Mouse (Mus musculus): ENCODE measurements around the gene Snx14. TPM values are rescaled to one million over a fixed set of nuclear protein-coding genes. Genes with fewer than 3 reads are reported as not detected.
"Not testable (repeated sequence)": the region's sequence is repeated elsewhere in the genome, so short reads cannot be mapped to it uniquely, and the experiment has no call there.

Snx14 gene
- 24.2 and 31.8 TPM in 2 replicates for polyA plus RNA-seq (2014; fragmentation: Nextera tagmentation; extraction: Ambion mirVana)

DNA sequence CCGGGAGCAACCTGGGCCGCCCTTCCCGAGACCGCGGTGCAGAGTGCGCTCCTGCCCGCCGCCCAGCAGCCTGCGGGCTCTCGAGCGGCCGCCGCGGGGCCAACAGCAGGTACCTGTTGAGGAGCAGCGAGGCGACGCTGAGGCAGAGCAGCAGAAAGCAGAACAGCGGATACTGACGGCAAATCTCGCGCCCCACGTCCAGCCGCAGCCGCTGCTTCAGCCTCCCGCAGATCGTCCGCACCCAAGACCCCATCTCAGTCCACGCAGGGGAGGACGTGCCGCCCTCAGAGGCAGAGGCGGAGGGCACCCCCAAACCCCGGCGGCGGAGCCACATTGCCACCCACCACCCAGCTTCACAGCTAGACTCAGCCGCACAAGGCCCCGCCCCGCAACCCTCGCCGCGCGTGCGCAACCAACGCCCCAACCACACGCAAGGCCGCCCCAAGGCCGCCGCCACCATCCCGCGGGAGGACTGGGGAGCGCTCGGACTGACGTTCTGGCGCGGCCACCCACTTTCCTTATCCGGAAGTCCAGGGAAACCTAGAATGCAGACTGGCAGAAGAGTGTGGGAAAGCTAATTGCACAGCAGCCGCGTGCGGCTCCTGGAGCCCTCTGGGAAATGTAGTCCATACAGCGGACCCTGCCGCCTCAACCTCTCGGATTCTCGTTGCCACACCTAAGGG is at the start of gene Snx14:
Gene Snx14, minus strand, starts transcription at position 404 of the 683 bp plus-strand sequence.
- ATAC-seq (ENCODE audit: low FRiP score, low TSS enrichment) (peak; percentile 98), DNase-seq (peak; percentile 97)
- Histone ChIP-seq H3K9me3 (ENCODE audit: control insufficient read depth, low read length) (no peaks in the 10 kb centered on the region), H3K27ac (replicated peaks; ENCODE audit: low read depth, low read length) (peak within 1 kb of the TSS; percentile 91), H3K4me2 (ENCODE audit: low read length) (peak within 1 kb of the TSS; percentile 82), H3K4me1 (ENCODE audit: control insufficient read depth, insufficient read depth, low read length) (peaks cover 6% of the 10 kb centered on the region), H3K4me3 (replicated peaks; ENCODE audit: low read depth, low read length) (peak within 1 kb of the TSS; percentile 73), H3K36me3 (ENCODE audit: control insufficient read depth, insufficient read depth, low read length) (no peaks in the 10 kb centered on the region), H3K27me3 (ENCODE audit: control insufficient read depth, insufficient read depth, low read length) (no peaks in the 10 kb centered on the region), H3K9ac (replicated peaks; ENCODE audit: low read length) (peak within 1 kb of the TSS; percentile 76)
- under 1% methylated on average over 62 of the region's 62 CpGs for WGBS

DNA sequence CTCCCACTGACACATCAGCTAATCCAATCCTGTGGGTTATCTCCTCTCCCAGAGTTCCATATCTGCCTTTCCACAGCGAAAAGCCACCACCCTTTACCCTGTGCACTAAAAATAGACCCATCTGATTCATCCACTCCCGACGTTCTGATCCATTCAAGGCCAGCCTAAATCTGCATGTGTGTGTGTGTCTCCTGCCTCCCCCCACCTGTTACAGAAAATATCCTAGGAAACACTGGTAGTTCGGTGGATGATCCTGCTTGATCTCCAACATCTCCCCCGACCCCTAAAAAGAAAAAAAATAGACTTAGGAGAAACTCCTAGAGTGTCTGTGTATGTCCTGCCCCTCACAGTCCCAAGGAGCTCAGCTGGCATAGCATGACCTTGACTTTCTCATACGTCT is 45.8 kb upstream of the Snx14 start:
- H3K27ac ChIP-seq (replicated peaks; ENCODE audit: low read depth, low read length), result no peak overlapping the region
- WGBS, result 46% methylated on average over 6 of the region's 6 CpGs
- no peak for ATAC-seq (ENCODE audit: low FRiP score, low TSS enrichment)
- DNase-seq, result no peak
- peaks cover 19% of the 10 kb centered on the region for H3K4me1 ChIP-seq (ENCODE audit: control insufficient read depth, insufficient read depth, low read length)
- no peak overlapping the region for H3K4me2 ChIP-seq (ENCODE audit: low read length)
- 0 out of 2 replicates have a peak overlapping the region, but pooled peaks have one; percentile 4 for H3K4me3 ChIP-seq (replicated peaks; ENCODE audit: low read depth, low read length)
- no peaks in the 10 kb centered on the region for H3K9me3 ChIP-seq (ENCODE audit: control insufficient read depth, low read length)
- no peaks in the 10 kb centered on the region for H3K36me3 ChIP-seq (ENCODE audit: control insufficient read depth, insufficient read depth, low read length)
- H3K9ac ChIP-seq (replicated peaks; ENCODE audit: low read length), result no peak overlapping the region
- no peaks in the 10 kb centered on the region for H3K27me3 ChIP-seq (ENCODE audit: control insufficient read depth, insufficient read depth, low read length)

DNA sequence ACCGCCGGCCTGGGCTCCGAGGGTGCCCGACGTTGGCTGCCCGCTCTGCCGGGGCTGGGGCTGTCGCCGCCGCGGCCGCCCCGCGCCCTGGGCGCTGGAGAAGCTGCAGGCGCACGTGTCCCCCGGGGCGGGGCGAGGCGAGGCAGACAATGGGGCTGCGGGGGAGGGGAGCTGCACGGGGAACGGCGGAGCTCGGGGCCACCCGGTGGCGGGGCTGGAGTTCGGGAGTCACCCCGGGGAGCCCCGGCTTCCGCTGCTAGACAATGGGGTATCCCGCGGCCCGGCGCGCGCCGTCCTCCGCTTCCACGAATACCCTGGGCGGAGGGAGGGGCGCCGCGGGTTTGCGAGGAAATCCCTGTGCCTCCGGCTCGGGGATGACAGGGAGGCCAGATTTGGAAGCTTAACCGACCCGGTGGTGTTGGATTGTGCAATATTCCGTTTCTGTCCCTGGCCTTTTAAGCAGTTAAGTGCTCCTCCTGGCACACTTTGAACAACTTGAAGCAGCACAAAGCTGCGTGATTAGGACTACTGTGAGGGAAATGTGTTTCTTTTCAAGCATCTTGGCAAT is 44.2 kb upstream of the Snx14 start:
- Histone ChIP-seq H3K9me3 (ENCODE audit: control insufficient read depth, low read length) (no peaks in the 10 kb centered on the region), H3K27me3 (ENCODE audit: control insufficient read depth, insufficient read depth, low read length) (no peaks in the 10 kb centered on the region), H3K36me3 (ENCODE audit: control insufficient read depth, insufficient read depth, low read length) (peaks cover 11% of the 10 kb centered on the region), H3K4me2 (ENCODE audit: low read length) (peak overlapping the region; percentile 69), H3K4me1 (ENCODE audit: control insufficient read depth, insufficient read depth, low read length) (peaks cover 19% of the 10 kb centered on the region), H3K9ac (replicated peaks; ENCODE audit: low read length) (peak overlapping the region; percentile 95), H3K4me3 (replicated peaks; ENCODE audit: low read depth, low read length) (peak overlapping the region; percentile 99), H3K27ac (replicated peaks; ENCODE audit: low read depth, low read length) (peak overlapping the region; percentile 100)
- DNase-seq (no peak), ATAC-seq (ENCODE audit: low FRiP score, low TSS enrichment) (no peak)
- under 1% methylated on average over 44 of the region's 52 CpGs for WGBS

DNA sequence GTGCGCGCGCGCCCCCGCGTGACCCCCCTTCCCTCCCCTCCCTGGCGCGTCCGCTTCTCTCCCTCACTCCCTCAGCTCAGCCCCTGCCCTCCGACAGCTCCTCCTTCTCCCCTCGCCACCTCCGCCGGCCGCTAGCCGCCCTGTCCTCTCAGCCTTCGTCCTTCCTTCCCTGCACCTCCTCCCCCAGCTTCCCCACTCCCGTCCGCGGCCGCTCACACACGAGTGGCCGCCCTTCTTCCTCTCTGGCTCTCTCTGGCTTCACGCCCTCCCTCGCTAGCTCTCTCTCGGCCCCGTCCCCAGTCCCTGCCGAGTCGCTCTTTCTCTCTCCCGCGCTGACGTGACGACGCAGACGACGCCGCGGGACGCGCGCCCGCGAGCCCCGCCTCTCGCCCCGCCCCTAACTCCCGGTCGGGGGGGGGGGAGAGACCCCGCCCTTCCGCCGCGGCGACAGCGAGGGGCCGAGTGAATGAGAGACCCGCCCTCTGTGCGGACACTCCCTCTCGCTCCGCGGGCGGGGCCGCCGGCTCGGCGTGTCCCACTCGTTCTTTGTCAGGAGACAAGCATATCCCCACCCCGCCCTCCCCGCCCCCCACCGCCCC is 43.6 kb upstream of the Snx14 start, which contains the start of gene Syncrip:
Gene Syncrip, minus strand, starts transcription at position 345 of the 599 bp plus-strand sequence.
- H3K9me3 ChIP-seq (ENCODE audit: control insufficient read depth, low read length); H3K27me3 ChIP-seq (ENCODE audit: control insufficient read depth, insufficient read depth, low read length): not testable (repeated sequence)
- Histone ChIP-seq H3K4me3 (replicated peaks; ENCODE audit: low read depth, low read length) (peak within 1 kb of the TSS; percentile 99), H3K27ac (replicated peaks; ENCODE audit: low read depth, low read length) (peak within 1 kb of the TSS; percentile 100), H3K4me2 (ENCODE audit: low read length) (peak within 1 kb of the TSS; percentile 84), H3K4me1 (ENCODE audit: control insufficient read depth, insufficient read depth, low read length) (peaks cover 19% of the 10 kb centered on the region), H3K9ac (replicated peaks; ENCODE audit: low read length) (peak within 1 kb of the TSS; percentile 95), H3K36me3 (ENCODE audit: control insufficient read depth, insufficient read depth, low read length) (peaks cover 17% of the 10 kb centered on the region)
- ATAC-seq (ENCODE audit: low FRiP score, low TSS enrichment) (peak; percentile 95), DNase-seq (peak; percentile 98)
- WGBS, result 0% methylated on average over 40 of the region's 68 CpGs

DNA sequence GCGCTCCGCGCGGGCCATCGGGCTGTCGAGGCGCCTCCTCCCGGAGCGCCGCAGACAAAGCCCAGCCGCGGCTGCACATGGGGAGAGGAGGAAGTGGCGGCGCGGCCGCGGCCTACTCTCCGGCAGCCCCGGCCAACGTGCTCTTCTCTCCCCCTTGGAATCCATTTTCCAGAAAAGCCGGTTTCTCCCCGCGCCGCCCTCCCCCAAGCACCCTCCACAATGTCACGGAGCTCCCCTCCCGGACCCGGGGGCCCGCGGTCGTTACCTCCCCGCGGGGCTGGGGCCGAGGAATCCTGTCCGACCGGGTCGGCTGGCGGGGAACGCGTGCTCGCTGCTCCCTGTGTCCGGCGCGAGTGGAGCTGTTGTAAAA is 43.0 kb upstream of the Snx14 start:
- Histone ChIP-seq H3K27me3 (ENCODE audit: control insufficient read depth, insufficient read depth, low read length) (no peaks in the 10 kb centered on the region), H3K9me3 (ENCODE audit: control insufficient read depth, low read length) (no peaks in the 10 kb centered on the region), H3K36me3 (ENCODE audit: control insufficient read depth, insufficient read depth, low read length) (peaks cover 18% of the 10 kb centered on the region), H3K4me2 (ENCODE audit: low read length) (peak overlapping the region; percentile 84), H3K9ac (replicated peaks; ENCODE audit: low read length) (peak overlapping the region; percentile 95), H3K4me1 (ENCODE audit: control insufficient read depth, insufficient read depth, low read length) (peaks cover 19% of the 10 kb centered on the region), H3K4me3 (replicated peaks; ENCODE audit: low read depth, low read length) (peak overlapping the region; percentile 99), H3K27ac (replicated peaks; ENCODE audit: low read depth, low read length) (peak overlapping the region; percentile 100)
- DNase-seq (no peak), ATAC-seq (ENCODE audit: low FRiP score, low TSS enrichment) (peak; percentile 6; the same call in 1 of the 2 replicates)
- WGBS, result 0% methylated on average over 36 of the region's 43 CpGs

DNA sequence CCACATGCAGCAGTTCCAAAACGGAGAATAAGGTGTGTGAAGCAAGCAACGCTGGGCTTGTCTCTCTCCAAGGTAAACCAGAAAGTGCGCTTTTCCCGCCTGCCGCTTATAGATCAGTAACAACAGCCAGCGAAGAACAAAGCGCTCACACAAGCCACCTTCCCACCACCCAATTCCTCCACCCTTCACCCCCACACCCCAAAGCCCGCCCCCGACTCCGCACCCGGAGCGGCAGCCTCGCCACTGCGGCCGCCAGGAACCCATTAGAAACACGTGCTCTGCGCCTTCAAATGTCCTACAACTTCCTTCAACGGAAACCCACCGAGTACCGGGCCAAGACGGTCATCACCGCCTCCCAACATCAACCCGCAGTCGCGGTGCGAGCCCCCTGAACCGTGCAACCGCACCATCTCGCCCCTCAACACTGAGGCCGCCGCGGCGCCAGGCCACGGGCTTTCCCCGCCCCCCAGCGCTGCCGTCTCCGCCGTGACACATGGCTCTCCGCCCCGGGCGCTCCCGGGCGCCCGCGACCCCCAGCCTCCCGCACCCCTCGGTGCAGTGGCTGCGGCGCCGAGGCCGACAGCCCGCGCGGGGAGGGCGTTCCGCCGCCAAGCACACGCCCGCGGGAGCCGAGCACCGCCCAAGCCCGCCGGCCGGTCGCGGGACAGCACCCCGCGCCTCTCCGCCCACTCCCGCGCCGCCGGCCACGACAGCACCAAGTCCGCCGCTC is 42.5 kb upstream of the Snx14 start:
- ATAC-seq (ENCODE audit: low FRiP score, low TSS enrichment) (no peak), DNase-seq (peak; percentile 67)
- no peaks in the 10 kb centered on the region for H3K27me3 ChIP-seq (ENCODE audit: control insufficient read depth, insufficient read depth, low read length)
- WGBS, result under 1% methylated on average over 59 of the region's 78 CpGs
- H3K27ac ChIP-seq (replicated peaks; ENCODE audit: low read depth, low read length), result peak overlapping the region; percentile 100
- peaks cover 19% of the 10 kb centered on the region for H3K4me1 ChIP-seq (ENCODE audit: control insufficient read depth, insufficient read depth, low read length)
- no peaks in the 10 kb centered on the region for H3K9me3 ChIP-seq (ENCODE audit: control insufficient read depth, low read length)
- H3K4me3 ChIP-seq (replicated peaks; ENCODE audit: low read depth, low read length), result peak overlapping the region; percentile 99
- peaks cover 23% of the 10 kb centered on the region for H3K36me3 ChIP-seq (ENCODE audit: control insufficient read depth, insufficient read depth, low read length)
- H3K4me2 ChIP-seq (ENCODE audit: low read length), result peak overlapping the region; percentile 84
- H3K9ac ChIP-seq (replicated peaks; ENCODE audit: low read length), result peak overlapping the region; percentile 95

DNA sequence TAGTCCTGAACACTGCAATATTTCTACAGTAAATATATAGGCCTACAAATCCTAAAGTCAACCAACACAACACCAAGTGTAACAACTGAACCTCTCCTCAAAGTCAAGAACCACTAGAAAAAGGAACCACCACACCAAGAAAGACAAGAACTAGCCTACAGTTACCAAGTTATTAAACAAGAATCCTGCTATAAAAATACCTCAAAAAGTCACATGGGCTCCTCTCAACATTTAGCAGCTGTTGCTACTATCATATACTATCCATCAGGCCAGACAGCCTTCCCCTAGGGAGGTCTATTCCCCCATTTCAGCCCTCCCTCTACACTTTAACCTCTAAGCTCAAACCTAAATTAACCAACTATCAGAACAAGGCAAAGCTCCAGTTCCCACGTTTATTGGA is 41.4 kb upstream of the Snx14 start:
- Histone ChIP-seq H3K4me3 (replicated peaks; ENCODE audit: low read depth, low read length) (peak overlapping the region; percentile 99), H3K27ac (replicated peaks; ENCODE audit: low read depth, low read length) (no peak overlapping the region), H3K4me1 (ENCODE audit: control insufficient read depth, insufficient read depth, low read length) (peaks cover 19% of the 10 kb centered on the region), H3K36me3 (ENCODE audit: control insufficient read depth, insufficient read depth, low read length) (peaks cover 34% of the 10 kb centered on the region), H3K9ac (replicated peaks; ENCODE audit: low read length) (peak overlapping the region; percentile 95), H3K27me3 (ENCODE audit: control insufficient read depth, insufficient read depth, low read length) (no peaks in the 10 kb centered on the region), H3K4me2 (ENCODE audit: low read length) (peak overlapping the region; percentile 84), H3K9me3 (ENCODE audit: control insufficient read depth, low read length) (no peaks in the 10 kb centered on the region)
- DNase-seq (no peak), ATAC-seq (ENCODE audit: low FRiP score, low TSS enrichment) (no peak)
- WGBS, result 8% methylated on average over 1 of the region's 1 CpGs

DNA sequence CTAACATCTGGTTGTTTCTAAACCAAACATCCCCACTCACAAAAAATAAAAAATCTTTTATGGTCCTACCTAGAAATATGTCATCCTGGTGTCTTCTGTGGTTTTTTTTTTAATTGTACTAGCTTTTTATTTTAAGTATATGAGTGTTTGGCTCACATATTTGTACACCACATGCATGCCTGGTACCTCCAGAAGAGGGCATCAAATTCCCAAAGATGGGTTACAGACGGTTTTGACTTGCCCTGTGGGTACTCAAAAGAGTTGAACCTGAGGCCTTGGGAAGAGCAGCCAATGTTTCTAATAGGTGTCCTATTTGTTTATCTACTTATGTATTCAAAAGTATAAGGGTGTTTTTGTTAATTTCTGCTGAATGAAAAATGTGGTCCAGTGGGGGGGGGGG is 37.4 kb upstream of the Snx14 start:
- Histone ChIP-seq H3K4me1 (ENCODE audit: control insufficient read depth, insufficient read depth, low read length) (peaks cover 7% of the 10 kb centered on the region), H3K4me2 (ENCODE audit: low read length) (no peak overlapping the region), H3K4me3 (replicated peaks; ENCODE audit: low read depth, low read length) (no peak overlapping the region), H3K27me3 (ENCODE audit: control insufficient read depth, insufficient read depth, low read length) (no peaks in the 10 kb centered on the region), H3K9ac (replicated peaks; ENCODE audit: low read length) (no peak overlapping the region), H3K27ac (replicated peaks; ENCODE audit: low read depth, low read length) (no peak overlapping the region), H3K36me3 (ENCODE audit: control insufficient read depth, insufficient read depth, low read length) (peaks cover 64% of the 10 kb centered on the region), H3K9me3 (ENCODE audit: control insufficient read depth, low read length) (no peaks in the 10 kb centered on the region)
- DNase-seq, result peak; percentile 9
- WGBS, result 19% methylated on average over 1 of the region's 1 CpGs
- ATAC-seq (ENCODE audit: low FRiP score, low TSS enrichment), result no peak

Data from midbrain, embryonic 14.5 days (tissue).